Mouse (Mus musculus) limb, embryonic 13.5 days (tissue): Measurements from ENCODE around the gene Ndufb6. TPM values are rescaled to one million over a fixed set of nuclear protein-coding genes. Genes with fewer than 3 reads are reported as not detected.

Experiments used
- ATAC-seq: fragments of 200-750 bp; cut with Nextera tagmentation; 2 replicates; pipeline ENCODE4 v1.8.0; 2017; ENCODE audit warnings: low read depth, moderate number of reproducible peaks, moderate TSS enrichment; ENCODE audit not compliant: low FRiP score
- H3K27ac ChIP-seq: fragments of 300-500 bp; sonication (generic); 2 replicates; pipeline ENCODE4 v1.5.1; 2015; ENCODE audit warnings: inconsistent platforms, mild to moderate bottlenecking, moderate library complexity
- H3K27me3 ChIP-seq: fragments of 300-500 bp; sonication (generic); 2 replicates; pipeline ENCODE4 v1.6.1; 2015; ENCODE audit warnings: mild to moderate bottlenecking, inconsistent platforms
- H3K36me3 ChIP-seq: fragments of 300-500 bp; sonication (generic); 2 replicates; pipeline ENCODE4 v1.6.1; 2015; ENCODE audit warnings: inconsistent platforms, mild to moderate bottlenecking, moderate library complexity
- H3K4me1 ChIP-seq: fragments of 300-500 bp; sonication (generic); 2 replicates; pipeline ENCODE4 v1.6.1; 2015; ENCODE audit warnings: inconsistent platforms
- H3K4me2 ChIP-seq: fragments of 300-500 bp; sonication (generic); replicated peaks from 2 replicates; pipeline ENCODE4 v1.6.1; 2015; ENCODE audit warnings: inconsistent platforms, mild to moderate bottlenecking, moderate library complexity
- H3K4me3 ChIP-seq: fragments of 300-500 bp; sonication (generic); 2 replicates; pipeline ENCODE4 v1.5.1; 2015; ENCODE audit warnings: moderate library complexity, mild to moderate bottlenecking, inconsistent platforms
- H3K9ac ChIP-seq: fragments of 300-500 bp; sonication (generic); 2 replicates; pipeline ENCODE4 v1.6.1; 2015; ENCODE audit warnings: mild to moderate bottlenecking, inconsistent platforms
- H3K9me3 ChIP-seq: fragments of 300-500 bp; sonication (generic); 2 replicates; pipeline ENCODE4 v1.6.1; 2016; ENCODE audit warnings: inconsistent platforms
- WGBS: fragments of 180-500 bp; shearing (Covaris S2); methylation state at CpG from one replicate; pipeline ENCODE4 v1.1.7; 2015; 5-methylcytosine and 5-hydroxymethylcytosine counted together
- polyA plus RNA-seq: library from polyadenylated mRNA; unstranded; fragments of >200 nt; fragmentation: Nextera tagmentation; extraction: Ambion mirVana; gene quantifications from 2 replicates; pipeline ENCODE4 v1.2.1, GENCODE M21; 2015

Gene Ndufb6
- polyA plus RNA-seq, 1 experiment from 2014 or later: 303 TPM

- 91% methylated on average over 11 of the region's 11 CpGs for WGBS
- ATAC-seq: no peak
- peaks cover 6% of the 10 kb centered on the region for H3K36me3 ChIP-seq
Observed at GRCm38 (mm10) chr4:40227131-40227530, 52.1 kb downstream of the Ndufb6 start.

DNA sequence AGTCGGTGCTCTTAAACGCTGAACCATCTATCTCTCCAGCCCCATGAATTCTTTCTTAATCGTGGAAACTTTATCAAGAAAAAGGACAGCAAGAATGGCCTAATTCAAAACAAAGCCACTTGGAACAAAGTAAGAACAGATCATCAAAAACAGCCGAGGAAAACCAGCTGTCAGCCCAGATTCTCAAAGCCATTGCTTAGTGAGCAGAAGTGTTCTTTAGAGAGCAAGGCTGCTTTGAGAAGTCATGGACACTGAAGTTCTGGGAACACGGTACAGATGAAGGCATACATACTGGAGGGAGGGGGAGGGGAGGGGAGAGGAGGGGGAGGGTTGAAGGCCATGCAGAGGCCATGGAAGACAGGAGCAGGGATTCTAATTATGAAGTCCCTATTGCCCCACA, 53.1 kb downstream of the Ndufb6 start:
- H3K36me3 ChIP-seq: peaks cover 6% of the 10 kb centered on the region
- H3K27me3 ChIP-seq: peaks cover 14% of the 10 kb centered on the region
- H3K9ac ChIP-seq: no peak overlapping the region
- 75% methylated on average over 5 of the region's 5 CpGs for WGBS
- no peaks in the 10 kb centered on the region for H3K9me3 ChIP-seq
- no peak for ATAC-seq
- no peak overlapping the region for H3K4me2 ChIP-seq
- no peak overlapping the region for H3K27ac ChIP-seq
- no peak overlapping the region for H3K4me3 ChIP-seq
- H3K4me1 ChIP-seq: no peaks in the 10 kb centered on the region

More at GRCm38 (mm10) chr4:40227131-40227530, 52.1 kb downstream of the Ndufb6 start:
- Histone ChIP-seq H3K4me2 (no peak overlapping the region), H3K9me3 (no peaks in the 10 kb centered on the region), H3K9ac (no peak overlapping the region), H3K27me3 (peaks cover 5% of the 10 kb centered on the region; the same call in 1 of the 2 replicates), H3K27ac (no peak overlapping the region), H3K4me1 (no peaks in the 10 kb centered on the region), H3K4me3 (no peak overlapping the region)

DNA sequence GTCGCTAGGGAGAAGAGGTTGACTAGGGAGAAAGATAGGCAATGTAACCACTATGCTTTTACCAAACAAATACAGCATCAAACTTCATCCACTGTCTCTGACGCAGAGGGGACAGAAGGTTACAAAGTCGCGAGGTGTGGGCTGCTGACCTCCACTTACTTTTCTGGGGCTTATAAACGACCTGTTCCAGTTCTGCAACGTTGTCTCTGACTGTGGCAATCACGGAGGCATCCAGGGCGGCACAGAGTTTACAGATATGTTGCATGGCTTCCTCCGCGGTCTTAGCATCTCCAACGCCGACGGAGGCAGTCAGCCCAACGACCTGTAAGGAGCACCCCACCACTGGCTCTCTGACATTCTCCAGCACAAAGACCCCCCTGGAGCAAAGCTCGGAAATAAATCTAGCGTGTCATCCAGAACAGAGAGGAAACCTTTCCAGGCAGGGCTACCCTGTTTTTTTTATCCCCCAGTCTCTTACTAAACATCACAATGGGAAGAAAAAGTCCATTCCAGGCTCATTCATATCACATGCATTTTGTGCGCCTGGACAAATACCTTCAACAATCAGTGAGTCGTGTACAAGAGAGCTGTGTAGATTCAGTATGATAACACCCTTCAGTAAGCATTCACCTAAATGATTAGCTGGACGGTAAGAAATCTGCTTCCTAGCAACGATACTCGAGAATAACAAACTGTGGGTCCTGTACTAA, 57.2 kb downstream of the Ndufb6 start:
- H3K27ac ChIP-seq: no peak overlapping the region
- H3K36me3 ChIP-seq: peaks cover 5% of the 10 kb centered on the region; the same call in 1 of the 2 replicates
- H3K9ac ChIP-seq: no peak overlapping the region
- H3K4me3 ChIP-seq: no peak overlapping the region
- 48% methylated on average over 21 of the region's 21 CpGs for WGBS
- H3K9me3 ChIP-seq: no peaks in the 10 kb centered on the region
- H3K4me2 ChIP-seq: no peak overlapping the region
- H3K27me3 ChIP-seq: peaks cover 20% of the 10 kb centered on the region
- H3K4me1 ChIP-seq: no peaks in the 10 kb centered on the region
- no peak for ATAC-seq

DNA sequence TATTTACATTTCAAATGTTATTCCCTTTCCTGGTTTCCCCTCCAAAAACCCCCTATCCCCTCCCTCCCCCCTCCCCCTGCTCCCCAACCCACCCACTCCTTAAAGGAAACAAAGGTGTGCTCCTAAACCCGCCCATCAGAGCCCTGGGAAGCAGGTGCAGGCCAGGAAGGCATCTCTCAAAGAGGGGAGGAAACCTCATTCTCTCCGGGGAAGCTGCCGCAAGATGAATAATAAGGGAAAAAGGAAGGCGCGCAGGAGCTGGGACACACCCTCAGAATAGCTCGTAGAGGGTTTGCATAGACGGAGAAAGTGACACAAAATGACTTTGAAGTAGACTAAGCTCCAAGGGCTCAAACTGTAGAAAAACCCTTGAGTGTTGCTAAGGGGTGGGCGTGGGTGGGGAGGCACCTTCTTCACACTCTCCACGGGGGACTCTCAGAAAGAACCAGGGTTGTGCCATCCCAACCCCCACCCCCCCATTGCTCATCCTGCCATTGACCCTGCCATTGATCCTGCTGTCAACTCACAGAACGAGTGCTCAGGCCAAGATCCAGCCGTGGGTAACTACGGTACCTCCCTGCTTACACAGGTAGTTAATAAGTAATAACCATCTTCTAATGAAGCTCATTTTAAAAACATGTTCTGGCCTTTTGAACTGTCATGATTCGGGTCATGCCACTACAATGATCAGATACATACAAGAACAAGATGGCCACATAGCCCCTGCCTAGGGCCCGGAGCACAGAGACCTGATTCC, 58.0 kb downstream of the Ndufb6 start:
- Histone ChIP-seq H3K4me2 (no peak overlapping the region), H3K4me3 (no peak overlapping the region), H3K36me3 (peaks cover 5% of the 10 kb centered on the region), H3K9ac (no peak overlapping the region), H3K9me3 (no peaks in the 10 kb centered on the region), H3K27ac (no peak overlapping the region), H3K4me1 (no peaks in the 10 kb centered on the region), H3K27me3 (peaks cover 20% of the 10 kb centered on the region)
- ATAC-seq: no peak
- 28% methylated on average over 14 of the region's 14 CpGs for WGBS

Other genes starting within 250 kb of the Ndufb6 start
- 50.1 and 51.9 TPM in 2 replicates for gene Aco1, start 136.3 kb downstream of the Ndufb6 start, polyA plus RNA-seq
- gene Ddx58, start 39.6 kb downstream of the Ndufb6 start, polyA plus RNA-seq: 10.2 and 10.9 TPM in 2 replicates
- gene Smim27, start 9.8 kb downstream of the Ndufb6 start, polyA plus RNA-seq: 30.8 and 33.6 TPM in 2 replicates
- gene Topors, start 9.6 kb downstream of the Ndufb6 start, polyA plus RNA-seq: 51.7 and 52.7 TPM in 2 replicates
- gene Tmem215, start 192.8 kb upstream of the Ndufb6 start, polyA plus RNA-seq: 0.45 and 0.64 TPM in 2 replicates